Comparison of ENCODE assay signal across 9 mouse cellular contexts in the genomic region with DNA sequence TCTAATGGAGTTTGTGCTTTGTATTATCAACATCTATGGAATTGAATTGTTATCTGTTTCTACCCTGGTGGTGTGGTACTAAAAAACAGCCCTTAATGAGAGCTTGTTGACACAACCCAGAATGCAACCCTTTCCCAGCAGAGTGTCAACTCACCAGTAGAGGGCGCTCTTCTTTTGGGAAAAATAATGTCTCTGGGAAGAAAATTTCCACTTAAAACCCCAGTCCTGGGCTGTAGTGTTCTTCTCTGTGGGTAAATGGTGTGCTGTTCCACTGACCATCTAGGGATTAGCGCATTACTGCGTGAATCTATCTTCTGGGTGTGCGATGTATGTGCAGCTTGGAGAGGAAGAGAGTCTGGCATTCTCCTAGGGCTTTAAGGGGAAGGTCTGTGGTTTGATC.
DNase-seq lines count a peak whose midpoint lies in the region; ATAC-seq lines count a peak whose summit lies in the region.
"Had no signal": no experiment of that assay in that cellular context is flagged by ENCODE, and none has a peak within 500 bp of the region (broad histone marks: within the 10 kb centered on the region; RNA-seq: fewer than 3 reads in every experiment).

No protein-coding gene starts in this region.

- H3K27me3 ChIP-seq in embryonic facial prominence, embryonic 11.5 days (ENCODE audit: control insufficient read depth, insufficient read depth, low read length): no peaks in the 10 kb centered on the region
- no peaks in the 10 kb centered on the region for H3K27me3 ChIP-seq in neural tube, embryonic 11.5 days (ENCODE audit: control insufficient read depth, insufficient read depth, low read length)

- H3K36me3 ChIP-seq in embryonic facial prominence, embryonic 11.5 days (replicated peaks; ENCODE audit: control insufficient read depth, insufficient read depth, low read depth, low read length): no peaks in the 10 kb centered on the region
- H3K36me3 ChIP-seq in neural tube, embryonic 11.5 days (ENCODE audit: control insufficient read depth, insufficient read depth, low read length): no peaks in the 10 kb centered on the region

- H3K9ac ChIP-seq in embryonic facial prominence, embryonic 11.5 days (replicated peaks; ENCODE audit: low read length): no peak overlapping the region
- H3K9ac ChIP-seq in neural tube, embryonic 11.5 days (ENCODE audit: low read length): no peak overlapping the region

- no peak overlapping the region for H3K4me2 ChIP-seq in embryonic facial prominence, embryonic 11.5 days (ENCODE audit: low read depth, low read length)
- no peak overlapping the region for H3K4me2 ChIP-seq in neural tube, embryonic 11.5 days (ENCODE audit: low read depth)

- H3K4me3 ChIP-seq in embryonic facial prominence, embryonic 11.5 days (ENCODE audit: low read depth, low read length): no peak overlapping the region
- no peak overlapping the region for H3K4me3 ChIP-seq in neural tube, embryonic 11.5 days (ENCODE audit: low read depth, low read length)
- H3K4me3 ChIP-seq: erythroblast, embryonic 14.5 days had no signal

- no peak for ATAC-seq in embryonic facial prominence, embryonic 11.5 days (replicated peaks; ENCODE audit: insufficient number of reproducible peaks, low FRiP score, low TSS enrichment, low read depth)
- ATAC-seq in neural tube, embryonic 11.5 days (ENCODE audit: insufficient read depth, low FRiP score, low TSS enrichment): peak; percentile 55; the same call in 1 of the 2 replicates

- no peak overlapping the region for H3K27ac ChIP-seq in embryonic facial prominence, embryonic 11.5 days (replicated peaks; ENCODE audit: low read depth, low read length)
- no peak overlapping the region for H3K27ac ChIP-seq in neural tube, embryonic 11.5 days (ENCODE audit: low read depth, low read length)

- peak; percentile 58 for DNase-seq in ovary, postnatal 14 days (ENCODE audit: low spot score)
- no peak for DNase-seq in ovary, postnatal 10 days (ENCODE audit: low spot score)
- DNase-seq in adrenal gland, postnatal 25 days: peak; percentile 11
- peak; percentile 82 for DNase-seq in embryonic facial prominence, embryonic 11.5 days (ENCODE audit: low spot score)
- DNase-seq in induced T-regulatory cell, adult 2 months (ENCODE audit: low read depth): peak; percentile 42
- peak; percentile 68 to 81 for DNase-seq in left cerebral cortex, postnatal 25 days (ENCODE audit: low spot score in 2 of 2)
- peak; percentile 60 for DNase-seq in neural tube, embryonic 11.5 days (ENCODE audit: low spot score)
- DNase-seq in spleen, adult 18-20 months: no peak

- whole genome bisulfite sequencing in embryonic facial prominence, embryonic 11.5 days: 48% methylated on average over 4 of the region's 4 CpGs
- 44% methylated on average over 4 of the region's 4 CpGs for WGBS in neural tube, embryonic 11.5 days

- no peaks in the 10 kb centered on the region for H3K9me3 ChIP-seq in embryonic facial prominence, embryonic 11.5 days (replicated peaks; ENCODE audit: control insufficient read depth, low read length)
- no peaks in the 10 kb centered on the region for H3K9me3 ChIP-seq in neural tube, embryonic 11.5 days (ENCODE audit: control insufficient read depth, low read length)

- no peaks in the 10 kb centered on the region for H3K4me1 ChIP-seq in embryonic facial prominence, embryonic 11.5 days (ENCODE audit: control insufficient read depth, insufficient read depth, low read length)
- H3K4me1 ChIP-seq in neural tube, embryonic 11.5 days (ENCODE audit: control insufficient read depth, insufficient read depth, low read length): no peaks in the 10 kb centered on the region

- intact Hi-C loops in left cerebral cortex, postnatal 25 days (cut with DNase I): loop anchor here (2.0 to 5.0 kb wide), 2 partner anchors 553 to 755 kb away; no protein-coding TSS in a partner anchor

Comparison
In these comparisons a context has a peak if more than half of its experiments do, and no peak if none do; other contexts are left out.
1. DNase-seq: peak in ovary, postnatal 14 days (single experiment), adrenal gland, postnatal 25 days (single experiment), embryonic facial prominence, embryonic 11.5 days (single experiment), induced T-regulatory cell, adult 2 months (single experiment), left cerebral cortex, postnatal 25 days (2 of 2) and neural tube, embryonic 11.5 days (single experiment); none in ovary, postnatal 10 days (single experiment) and spleen, adult 18-20 months (0 of 2).